24 mouse cellular contexts compared by ENCODE assay signal in genomic region chr12:86651301-86651860, GRCm38 (mm10). TPM values are rescaled to one million over a fixed set of nuclear protein-coding genes. Genes with fewer than 3 reads are reported as not detected.
DNase-seq lines count a peak whose midpoint lies in the region; ATAC-seq and TF ChIP-seq lines count a peak whose summit lies in the region.
"Had no signal": no experiment of that assay in that cellular context is flagged by ENCODE, and none has a peak within 500 bp of the region (broad histone marks: within the 10 kb centered on the region; RNA-seq: fewer than 3 reads in every experiment).

No protein-coding gene starts in this region.

- H3K36me3 ChIP-seq in liver, adult 2 months (ENCODE audit: control insufficient read depth, insufficient read depth, low read length): no peaks in the 10 kb centered on the region
- no peaks in the 10 kb centered on the region for H3K36me3 ChIP-seq in liver, embryonic 11.5 days (ENCODE audit: control insufficient read depth, insufficient read depth, low read length)
- H3K36me3 ChIP-seq: forebrain, embryonic 10.5 days; heart, embryonic 10.5 days; heart, embryonic 13.5 days; hindbrain, embryonic 10.5 days; hindbrain, embryonic 13.5 days had no signal

- peak; percentile 42 for DNase-seq in layer of hippocampus, adult 11-12 months (ENCODE audit: low spot score)
- no peak for DNase-seq in layer of hippocampus, adult 9-10 months (ENCODE audit: low spot score)
- DNase-seq in liver, adult 2 months (ENCODE audit: extremely low read depth, low read depth, low spot score): peak; percentile 91
- DNase-seq in liver, embryonic 11.5 days (ENCODE audit: low spot score): no peak
- peak; percentile 59 for DNase-seq in layer of hippocampus, adult 9-11 months
- no peak for DNase-seq in cerebellum, adult 9-11 months
- DNase-seq: adrenal gland, adult 2 months; adrenal gland, postnatal 14 days; cerebellum, adult 11-12 months; cerebellum, adult 8-10 months; cerebellum, postnatal 14 days; gastrocnemius, postnatal 10 days; gastrocnemius, postnatal 36 days; heart, adult 2 months; heart, postnatal 36 days had no signal

- no peak overlapping the region for H3K4me2 ChIP-seq in liver, embryonic 11.5 days
- H3K4me2 ChIP-seq: forebrain, embryonic 13.5 days; hindbrain, embryonic 13.5 days had no signal

- no peak for TF ChIP-seq CTCF in liver, adult 2 months (IDR thresholded peaks at IDR 0.05; ENCODE audit: low read depth, low read length)

- no peaks in the 10 kb centered on the region for H3K79me2 ChIP-seq in liver, adult 2 months (ENCODE audit: control insufficient read depth, insufficient read depth, low read length)

- H3K4me1 ChIP-seq in liver, adult 2 months (ENCODE audit: control insufficient read depth, insufficient read depth, low read length): 0 out of 2 replicates have a peak, but pooled peaks cover 3% of the 10 kb centered on the region
- no peaks in the 10 kb centered on the region for H3K4me1 ChIP-seq in liver, embryonic 11.5 days (replicated peaks; ENCODE audit: control insufficient read depth, insufficient read depth, low read length)

- no peak for TF ChIP-seq POLR2A in liver, adult 2 months (IDR thresholded peaks at IDR 0.05; ENCODE audit: extremely low read depth, insufficient read depth, low read length)

- H3K27me3 ChIP-seq in liver, adult 2 months (ENCODE audit: control insufficient read depth, insufficient read depth, low read length): no peaks in the 10 kb centered on the region
- no peaks in the 10 kb centered on the region for H3K27me3 ChIP-seq in liver, embryonic 11.5 days (replicated peaks; ENCODE audit: control insufficient read depth, insufficient read depth, low read length)
- H3K27me3 ChIP-seq: heart, embryonic 13.5 days; hindbrain, embryonic 13.5 days had no signal

- H3K9ac ChIP-seq in liver, adult 2 months (ENCODE audit: low read depth, low read length): no peak overlapping the region
- H3K9ac ChIP-seq in liver, embryonic 11.5 days (ENCODE audit: low read depth, low read length): no peak overlapping the region
- H3K9ac ChIP-seq: forebrain, embryonic 13.5 days; hindbrain, embryonic 13.5 days had no signal

- H3K27ac ChIP-seq in liver, adult 2 months (replicated peaks; ENCODE audit: insufficient read depth, low read depth, low read length): no peak overlapping the region
- H3K27ac ChIP-seq in liver, embryonic 11.5 days (ENCODE audit: low read depth, low read length): no peak overlapping the region
- H3K27ac ChIP-seq: forebrain, embryonic 10.5 days; heart, adult 2 months; hindbrain, embryonic 10.5 days had no signal

- no peak overlapping the region for H3K4me3 ChIP-seq in liver, adult 2 months (ENCODE audit: insufficient read depth, low read depth, low read length)
- H3K4me3 ChIP-seq in liver, embryonic 11.5 days (ENCODE audit: low read depth, low read length): no peak overlapping the region
- H3K4me3 ChIP-seq: forebrain, embryonic 10.5 days; forebrain, embryonic 13.5 days; heart, adult 2 months; heart, embryonic 10.5 days; heart, embryonic 13.5 days; hindbrain, embryonic 10.5 days; hindbrain, embryonic 13.5 days had no signal

- no peak for ATAC-seq in liver, embryonic 11.5 days (replicated peaks; ENCODE audit: low FRiP score)
- ATAC-seq: CD4-positive, CD25-positive, alpha-beta regulatory T cell, adult 4 months; forebrain, embryonic 13.5 days; forebrain, embryonic 16.5 days; hindbrain, embryonic 16.5 days had no signal

- no peaks in the 10 kb centered on the region for H3K9me3 ChIP-seq in liver, embryonic 11.5 days (ENCODE audit: control insufficient read depth, low read length)
- H3K9me3 ChIP-seq: forebrain, embryonic 10.5 days; heart, embryonic 10.5 days; heart, embryonic 13.5 days; hindbrain, embryonic 10.5 days; hindbrain, embryonic 13.5 days had no signal

- WGBS in liver, adult 2 months: 58% methylated on average over 8 of the region's 8 CpGs
- WGBS in liver, embryonic 11.5 days: 80% methylated on average over 8 of the region's 8 CpGs

RNA-seq across cellular contexts. Expression of gene Vash1, which starts 27.1 kb away (rescaled TPM):
- 0.74 and 0.94 TPM in 2 replicates for total RNA-seq in liver, adult 2 months (2014; rRNA removed)
- polyA plus RNA-seq in liver, adult 2 months (2012; rRNA removed): 0.80 and 0.88 TPM in 2 replicates
- 4.7 and 5.6 TPM in 2 replicates for polyA plus RNA-seq in liver, embryonic 11.5 days (2014; fragmentation: Nextera tagmentation; extraction: Ambion mirVana)
- polyA plus RNA-seq: CD4-positive, CD25-positive, alpha-beta regulatory T cell, adult 4 months had no signal

Comparison
In these comparisons a context has a peak if more than half of its experiments do, and no peak if none do; other contexts are left out.
1. DNase-seq: peak in layer of hippocampus, adult 11-12 months (single experiment), liver, adult 2 months (single experiment) and layer of hippocampus, adult 9-11 months (single experiment); none in layer of hippocampus, adult 9-10 months (single experiment), liver, embryonic 11.5 days (single experiment) and cerebellum, adult 9-11 months (single experiment).